Mouse (Mus musculus): ENCODE results near the gene Srbd1. TPM values are rescaled to one million over a fixed set of nuclear protein-coding genes. Genes with fewer than 3 reads are reported as not detected.

Srbd1 gene
- polyA plus RNA-seq, 1 experiment from 2014 or later: 8.0 TPM

DNA sequence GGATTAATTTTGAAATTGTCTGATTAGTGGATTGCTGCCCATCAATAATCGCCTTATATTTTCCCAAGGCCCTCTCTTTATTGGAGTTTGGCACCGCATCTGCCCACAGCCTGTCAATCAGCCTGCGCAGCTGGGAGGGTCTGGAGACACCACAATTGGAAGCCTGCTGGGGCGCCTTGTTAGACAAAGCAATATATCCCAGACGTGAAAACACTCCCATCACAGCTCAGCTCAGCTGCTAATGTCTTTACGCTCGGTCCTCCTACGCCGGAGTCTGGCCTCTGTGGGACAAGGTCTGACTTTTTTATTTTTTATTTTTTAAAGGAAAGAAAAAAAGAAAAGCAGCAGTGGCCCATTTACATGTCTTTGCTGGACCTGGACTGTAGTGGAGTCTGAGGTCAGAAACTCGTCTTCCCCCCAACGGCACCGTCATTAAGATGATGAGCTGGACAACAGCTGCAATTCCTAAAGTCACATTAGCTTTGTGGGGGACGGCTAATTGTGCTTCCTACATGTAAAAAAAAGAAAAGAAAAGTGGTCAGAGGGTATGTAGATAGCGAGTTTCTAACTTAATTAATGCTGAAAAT lies 195.0 kb downstream of the Srbd1 start:
- WGBS: 24% methylated on average over 14 of the region's 14 CpGs
- DNase-seq (ENCODE audit: low spot score): peak; percentile 62
- Histone ChIP-seq H3K36me3 (ENCODE audit: insufficient read depth, low read length) (no peaks in the 10 kb centered on the region), H3K4me3 (replicated peaks; ENCODE audit: low read depth, low read length) (no peak overlapping the region), H3K9me3 (replicated peaks; ENCODE audit: low read length) (no peaks in the 10 kb centered on the region), H3K4me2 (ENCODE audit: low read length) (no peak overlapping the region), H3K9ac (ENCODE audit: low read depth, low read length) (no peak overlapping the region), H3K27ac (no peak overlapping the region), H3K4me1 (replicated peaks; ENCODE audit: insufficient read depth, low read length) (no peaks in the 10 kb centered on the region), H3K27me3 (ENCODE audit: insufficient read depth, low read length) (no peaks in the 10 kb centered on the region)
- no peak for TF ChIP-seq CTCF (IDR thresholded peaks at IDR 0.05; ENCODE audit: low read depth)
- ATAC-seq (replicated peaks; ENCODE audit: low FRiP score, low read depth): no peak

DNA sequence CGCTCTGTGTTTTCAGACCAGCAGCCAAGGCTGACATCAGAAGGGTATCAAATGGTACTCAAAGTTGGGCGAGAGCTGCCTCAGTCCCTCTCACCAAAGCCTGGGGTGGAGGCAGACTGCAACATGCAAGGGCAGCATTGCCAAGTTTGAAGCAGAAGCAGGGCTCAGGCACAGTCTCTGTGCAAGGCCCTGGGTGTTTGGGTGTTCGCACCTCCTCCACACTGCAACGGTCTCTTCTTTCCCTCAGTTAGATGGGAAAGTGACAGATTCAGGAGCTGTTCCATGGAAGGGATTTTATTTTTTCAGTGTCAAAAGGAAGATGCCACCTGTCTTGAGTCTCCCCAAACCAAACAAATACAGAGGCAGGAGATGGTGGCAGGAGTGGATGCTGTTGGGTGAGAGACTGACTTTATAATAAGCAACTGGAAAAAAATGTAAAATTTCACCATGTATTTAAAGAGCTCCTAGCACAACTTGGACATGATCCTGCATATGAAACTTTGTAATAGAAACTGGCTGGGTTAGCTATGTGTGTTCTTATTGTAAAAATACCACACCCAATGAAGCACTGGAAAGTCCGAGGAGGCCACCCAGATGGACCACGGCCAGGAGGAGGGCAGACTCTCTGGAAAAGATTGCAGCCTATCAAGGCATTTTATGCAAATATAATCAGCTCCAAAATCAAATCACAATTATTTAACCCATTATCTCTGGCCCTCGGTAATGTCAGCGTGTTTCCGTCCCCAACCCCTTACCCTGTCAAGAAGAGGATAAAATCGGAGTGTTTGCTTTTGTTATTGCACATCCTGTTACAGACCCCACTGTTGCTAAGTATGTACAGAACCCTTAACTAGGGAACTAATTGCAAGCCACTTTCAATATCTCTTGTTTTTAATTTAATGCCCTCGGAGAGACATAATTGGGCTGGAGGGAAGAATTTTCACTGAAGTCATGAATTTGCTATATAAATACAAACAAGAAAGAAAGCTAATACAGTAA lies 195.8 kb downstream of the Srbd1 start:
- no peaks in the 10 kb centered on the region for H3K9me3 ChIP-seq (replicated peaks; ENCODE audit: low read length)
- H3K4me3 ChIP-seq (replicated peaks; ENCODE audit: low read depth, low read length): no peak overlapping the region
- H3K36me3 ChIP-seq (ENCODE audit: insufficient read depth, low read length): no peaks in the 10 kb centered on the region
- no peaks in the 10 kb centered on the region for H3K4me1 ChIP-seq (replicated peaks; ENCODE audit: insufficient read depth, low read length)
- no peak overlapping the region for H3K9ac ChIP-seq (ENCODE audit: low read depth, low read length)
- H3K27me3 ChIP-seq (ENCODE audit: insufficient read depth, low read length): no peaks in the 10 kb centered on the region
- TF ChIP-seq CTCF (IDR thresholded peaks at IDR 0.05; ENCODE audit: low read depth): no peak
- WGBS: 51% methylated on average over 11 of the region's 11 CpGs
- DNase-seq (ENCODE audit: low spot score) (peak; percentile 35), ATAC-seq (replicated peaks; ENCODE audit: low FRiP score, low read depth) (no peak)
- H3K27ac ChIP-seq: no peak overlapping the region
- 0 out of 2 replicates have a peak overlapping the region, but pooled peaks have one; percentile 28 for H3K4me2 ChIP-seq (ENCODE audit: low read length)

DNA sequence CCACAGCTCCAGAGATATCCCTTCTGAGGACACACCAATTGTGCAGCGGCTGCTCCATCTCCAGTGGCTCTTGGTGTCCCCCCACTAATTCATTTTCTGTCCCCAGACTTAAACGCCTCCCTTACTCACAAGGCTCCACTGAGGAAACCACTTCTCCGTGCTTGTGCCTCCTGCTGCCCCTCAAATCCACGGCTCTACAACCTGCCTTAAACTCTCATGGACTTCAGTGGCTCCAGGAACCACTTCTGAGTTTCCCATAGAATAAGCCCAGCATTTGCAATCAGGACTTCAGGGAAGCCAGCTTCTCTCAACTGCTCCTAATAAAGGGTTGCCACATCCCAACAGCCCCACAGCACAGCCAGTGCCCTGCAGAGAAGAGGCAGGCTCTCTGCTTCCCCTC lies 200.2 kb downstream of the Srbd1 start:
- no peaks in the 10 kb centered on the region for H3K27me3 ChIP-seq (ENCODE audit: insufficient read depth, low read length)
- DNase-seq (ENCODE audit: low spot score) (no peak), ATAC-seq (replicated peaks; ENCODE audit: low FRiP score, low read depth) (no peak)
- TF ChIP-seq CTCF (IDR thresholded peaks at IDR 0.05; ENCODE audit: low read depth): no peak
- H3K9me3 ChIP-seq (replicated peaks; ENCODE audit: low read length): no peaks in the 10 kb centered on the region
- H3K9ac ChIP-seq (ENCODE audit: low read depth, low read length): no peak overlapping the region
- H3K4me2 ChIP-seq (ENCODE audit: low read length): no peak overlapping the region
- no peak overlapping the region for H3K27ac ChIP-seq
- 80% methylated on average over 4 of the region's 4 CpGs for WGBS
- no peak overlapping the region for H3K4me3 ChIP-seq (replicated peaks; ENCODE audit: low read depth, low read length)
- no peaks in the 10 kb centered on the region for H3K4me1 ChIP-seq (replicated peaks; ENCODE audit: insufficient read depth, low read length)
- H3K36me3 ChIP-seq (ENCODE audit: insufficient read depth, low read length): no peaks in the 10 kb centered on the region

DNA sequence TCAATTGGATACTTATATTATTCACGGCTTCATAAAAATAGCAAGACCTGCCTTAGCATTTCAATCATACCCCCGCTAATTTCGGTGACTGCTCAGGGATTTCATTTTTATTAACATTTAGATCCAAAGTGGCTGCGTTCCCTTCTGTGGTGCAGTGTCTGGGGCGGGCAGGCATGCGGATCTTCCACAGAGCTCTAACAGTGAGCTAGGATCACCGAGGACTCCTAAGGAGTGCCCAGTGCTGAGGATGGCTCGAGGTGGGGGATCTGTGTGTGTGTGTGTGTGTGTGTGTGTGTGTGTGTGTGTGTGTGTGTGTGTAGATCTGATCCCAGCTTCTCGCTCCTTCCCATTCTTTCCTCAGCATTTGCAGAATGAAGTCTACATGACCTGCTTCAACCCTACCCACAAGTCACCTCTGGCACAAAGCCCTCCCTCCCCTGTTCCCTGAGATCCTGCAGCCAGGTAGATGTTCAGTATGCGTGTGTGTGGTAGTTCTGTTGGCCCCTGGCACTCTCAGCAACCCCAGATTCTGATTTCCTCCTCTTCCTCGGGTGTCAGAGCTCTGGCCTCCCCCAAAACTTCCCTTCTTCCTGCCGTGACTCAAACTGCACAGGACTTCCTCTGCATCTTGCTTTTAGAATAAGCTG lies 200.9 kb downstream of the Srbd1 start:
- no peak overlapping the region for H3K4me2 ChIP-seq (ENCODE audit: low read length)
- 75% methylated on average over 12 of the region's 12 CpGs for WGBS
- H3K9me3 ChIP-seq (replicated peaks; ENCODE audit: low read length): no peaks in the 10 kb centered on the region
- no peak for DNase-seq (ENCODE audit: low spot score)
- H3K9ac ChIP-seq (ENCODE audit: low read depth, low read length): no peak overlapping the region
- H3K27me3 ChIP-seq (ENCODE audit: insufficient read depth, low read length): no peaks in the 10 kb centered on the region
- no peak overlapping the region for H3K27ac ChIP-seq
- ATAC-seq (replicated peaks; ENCODE audit: low FRiP score, low read depth): no peak
- no peak overlapping the region for H3K4me3 ChIP-seq (replicated peaks; ENCODE audit: low read depth, low read length)
- no peaks in the 10 kb centered on the region for H3K4me1 ChIP-seq (replicated peaks; ENCODE audit: insufficient read depth, low read length)
- no peak for TF ChIP-seq CTCF (IDR thresholded peaks at IDR 0.05; ENCODE audit: low read depth)
- H3K36me3 ChIP-seq (ENCODE audit: insufficient read depth, low read length): no peaks in the 10 kb centered on the region

DNA sequence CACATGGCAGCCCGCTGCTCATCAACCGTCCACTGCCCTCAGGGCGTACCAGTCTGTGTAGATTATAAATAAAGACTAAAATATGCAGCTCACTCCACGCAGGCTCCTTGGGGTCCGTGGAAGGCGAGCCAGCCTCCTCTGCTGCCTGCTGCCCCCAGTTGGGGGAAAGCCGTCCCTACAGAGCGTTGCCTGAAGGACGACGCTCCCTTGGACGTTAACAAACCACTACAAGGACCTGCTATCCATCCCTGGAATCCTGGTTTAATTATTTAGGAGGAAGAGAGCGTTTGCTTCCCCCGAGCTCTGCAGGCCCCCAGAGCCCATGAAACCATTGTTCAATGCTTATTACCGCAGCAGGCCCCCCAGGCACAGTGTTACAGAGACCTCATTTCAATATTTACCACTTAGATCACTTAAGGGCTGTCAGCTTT lies 201.4 kb downstream of the Srbd1 start:
- H3K4me1 ChIP-seq (replicated peaks; ENCODE audit: insufficient read depth, low read length): no peaks in the 10 kb centered on the region
- H3K27ac ChIP-seq: no peak overlapping the region
- H3K9ac ChIP-seq (ENCODE audit: low read depth, low read length): no peak overlapping the region
- no peak overlapping the region for H3K4me3 ChIP-seq (replicated peaks; ENCODE audit: low read depth, low read length)
- no peak for ATAC-seq (replicated peaks; ENCODE audit: low FRiP score, low read depth)
- no peak overlapping the region for H3K4me2 ChIP-seq (ENCODE audit: low read length)
- H3K27me3 ChIP-seq (ENCODE audit: insufficient read depth, low read length): no peaks in the 10 kb centered on the region
- H3K36me3 ChIP-seq (ENCODE audit: insufficient read depth, low read length): no peaks in the 10 kb centered on the region
- DNase-seq (ENCODE audit: low spot score): peak; percentile 16
- peak; percentile 19; the same call in 1 of the 2 replicates for TF ChIP-seq CTCF (IDR thresholded peaks at IDR 0.05; ENCODE audit: low read depth)
- no peaks in the 10 kb centered on the region for H3K9me3 ChIP-seq (replicated peaks; ENCODE audit: low read length)
- WGBS: 47% methylated on average over 14 of the region's 14 CpGs

DNA sequence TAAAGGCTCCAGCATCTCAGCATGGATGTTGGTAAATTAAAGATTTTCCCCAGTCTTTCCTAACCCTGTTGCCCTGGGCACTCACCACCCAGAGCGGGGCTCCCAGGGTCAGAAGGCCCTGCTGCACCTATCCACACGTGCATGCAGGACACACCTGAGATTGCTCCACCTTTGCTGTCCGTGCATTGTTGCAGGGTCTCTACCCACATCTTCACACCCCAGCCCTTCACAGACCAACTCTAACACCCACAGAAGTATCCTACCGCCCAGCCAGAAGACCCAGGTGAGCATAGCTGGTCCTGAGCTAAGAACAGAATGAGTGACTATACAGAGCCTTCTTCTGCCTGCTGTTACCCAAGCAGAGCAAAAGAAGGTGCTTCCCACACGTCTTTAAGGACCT lies 201.9 kb downstream of the Srbd1 start:
- Histone ChIP-seq H3K4me1 (replicated peaks; ENCODE audit: insufficient read depth, low read length) (no peaks in the 10 kb centered on the region), H3K4me2 (ENCODE audit: low read length) (no peak overlapping the region), H3K27ac (no peak overlapping the region), H3K36me3 (ENCODE audit: insufficient read depth, low read length) (no peaks in the 10 kb centered on the region), H3K9ac (ENCODE audit: low read depth, low read length) (no peak overlapping the region), H3K4me3 (replicated peaks; ENCODE audit: low read depth, low read length) (no peak overlapping the region), H3K27me3 (ENCODE audit: insufficient read depth, low read length) (no peaks in the 10 kb centered on the region), H3K9me3 (replicated peaks; ENCODE audit: low read length) (no peaks in the 10 kb centered on the region)
- 79% methylated on average over 5 of the region's 5 CpGs for WGBS
- DNase-seq (ENCODE audit: low spot score): no peak
- no peak for TF ChIP-seq CTCF (IDR thresholded peaks at IDR 0.05; ENCODE audit: low read depth)
- no peak for ATAC-seq (replicated peaks; ENCODE audit: low FRiP score, low read depth)

Data from kidney, postnatal 0 days (tissue).